Mouse (Mus musculus): ENCODE results near the gene Fry.

Gene Fry

DNA sequence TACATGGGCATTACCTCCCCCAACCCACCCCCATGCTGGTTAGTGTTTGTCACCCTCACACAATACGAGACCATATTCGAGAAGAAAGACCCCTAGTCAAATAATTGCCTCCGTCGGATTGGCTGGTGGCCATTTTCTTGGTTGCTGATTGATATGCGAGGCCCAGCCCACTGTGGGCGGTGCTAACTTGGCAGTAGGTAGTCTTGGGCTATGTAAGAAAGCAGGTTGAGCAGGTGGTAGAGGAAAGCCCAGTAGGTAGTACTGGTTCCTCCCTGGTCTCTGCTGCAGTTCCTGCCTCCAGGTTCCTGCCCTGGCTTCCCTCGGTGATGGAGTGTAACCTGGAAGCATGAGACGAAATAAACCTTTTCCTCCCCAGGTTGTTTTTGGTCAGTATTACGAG lies 153.7 kb downstream of the Fry start:
- DNase-seq (ENCODE audit: low spot score in 2 of 2) = no peak

DNA sequence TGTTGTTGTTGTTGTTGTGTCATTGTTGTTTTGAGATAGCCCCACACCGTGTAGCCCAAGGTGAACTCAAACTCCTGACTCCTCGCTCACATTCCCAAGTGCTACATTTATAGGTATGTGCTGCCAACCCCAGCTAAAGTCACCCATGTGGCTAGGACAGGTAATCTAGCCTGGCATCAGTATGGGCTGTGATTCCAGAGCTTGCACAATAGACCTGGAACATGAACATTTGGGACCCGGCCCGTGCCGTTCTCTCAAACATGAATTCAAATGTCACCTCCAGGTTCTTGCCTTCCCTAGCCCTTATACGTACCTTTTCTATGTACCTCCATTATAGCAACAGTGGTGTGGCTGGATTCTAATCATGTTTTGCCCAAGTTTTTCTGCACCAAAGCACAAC lies 156.9 kb downstream of the Fry start:
- DNase-seq (ENCODE audit: low spot score in 2 of 2) = no peak

DNA sequence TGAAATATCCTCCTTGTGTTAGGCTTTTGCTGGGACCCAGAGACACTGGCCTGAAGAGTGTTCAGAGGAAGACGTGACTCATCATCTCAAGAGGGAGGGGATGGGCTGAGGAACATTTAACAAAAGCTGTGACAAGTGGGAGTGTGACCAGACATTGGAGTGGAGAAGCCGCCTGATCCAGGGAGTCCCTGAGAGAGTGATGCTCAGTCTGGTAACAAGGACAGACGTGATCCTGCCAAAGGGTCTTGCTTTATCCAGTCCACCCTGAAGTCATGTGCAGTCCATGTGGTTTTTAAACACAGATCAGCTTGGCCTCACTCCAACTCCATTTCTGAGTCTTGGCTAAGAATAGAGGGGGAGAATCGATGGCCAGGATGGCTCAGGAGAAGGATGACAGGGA lies 158.2 kb downstream of the Fry start:
- peak; percentile 30 to 63 for DNase-seq (ENCODE audit: low spot score in 2 of 2)

DNA sequence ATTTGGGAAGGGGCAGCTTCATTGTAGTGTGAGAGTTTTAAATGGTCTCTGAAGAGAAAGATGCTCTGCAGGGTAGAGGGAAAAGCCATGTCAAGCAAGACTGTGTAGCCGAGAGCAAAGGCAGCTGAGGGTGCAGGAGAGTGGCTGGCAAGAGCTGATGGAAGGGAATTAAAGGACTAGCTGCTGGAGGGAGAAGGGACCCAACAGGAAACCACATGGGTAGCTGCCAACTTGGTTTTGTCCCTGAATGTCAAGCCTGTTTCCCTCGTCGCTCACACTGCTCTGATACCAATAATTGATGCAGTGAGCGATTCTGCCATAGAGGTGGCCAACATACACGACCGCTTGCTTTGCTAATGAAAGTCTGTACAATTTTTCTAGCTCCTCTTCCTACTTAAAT lies 160.9 kb downstream of the Fry start:
- no peak for DNase-seq (ENCODE audit: low spot score in 2 of 2)

DNA sequence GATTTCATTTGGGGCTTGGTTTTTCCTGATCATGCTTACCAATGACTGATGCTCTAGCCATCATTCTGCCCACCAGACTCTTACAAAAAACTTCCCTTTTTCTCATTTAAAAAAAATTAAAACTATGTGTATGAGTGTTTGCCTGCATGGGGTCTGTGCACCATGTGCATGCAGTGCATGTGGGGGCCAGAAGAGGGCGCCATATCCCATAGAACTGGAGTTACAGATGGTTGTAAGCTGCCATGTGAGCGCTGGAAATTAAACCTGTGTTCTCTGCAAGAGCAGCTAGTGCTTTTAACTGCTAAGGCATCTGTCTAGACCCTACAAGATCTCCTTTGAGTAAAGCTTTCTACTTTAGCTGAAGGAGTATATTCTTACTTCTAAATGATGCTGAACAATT lies 162.6 kb downstream of the Fry start:
- DNase-seq (ENCODE audit: low spot score in 2 of 2) = no peak

DNA sequence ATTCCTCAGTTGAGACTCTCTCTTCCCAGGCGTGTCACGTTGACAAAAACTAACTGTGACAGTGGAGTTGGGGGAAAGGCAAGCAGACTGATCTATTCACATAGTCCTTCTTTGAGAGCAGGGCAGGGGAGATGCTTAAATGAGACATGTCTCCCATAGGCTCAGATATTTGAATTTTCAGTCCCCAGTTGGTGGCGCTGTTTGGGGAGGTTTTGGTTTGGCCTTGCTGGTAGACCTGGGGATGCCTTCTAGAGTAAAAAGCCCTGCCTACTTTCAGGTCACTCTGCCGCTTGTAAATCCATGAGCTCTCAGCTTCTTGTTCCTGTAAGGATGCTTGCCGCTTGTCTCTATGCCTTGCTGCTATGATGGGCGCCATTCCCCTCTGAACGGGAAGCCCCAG lies 163.6 kb downstream of the Fry start:
- DNase-seq (ENCODE audit: low spot score in 2 of 2) = no peak

DNA sequence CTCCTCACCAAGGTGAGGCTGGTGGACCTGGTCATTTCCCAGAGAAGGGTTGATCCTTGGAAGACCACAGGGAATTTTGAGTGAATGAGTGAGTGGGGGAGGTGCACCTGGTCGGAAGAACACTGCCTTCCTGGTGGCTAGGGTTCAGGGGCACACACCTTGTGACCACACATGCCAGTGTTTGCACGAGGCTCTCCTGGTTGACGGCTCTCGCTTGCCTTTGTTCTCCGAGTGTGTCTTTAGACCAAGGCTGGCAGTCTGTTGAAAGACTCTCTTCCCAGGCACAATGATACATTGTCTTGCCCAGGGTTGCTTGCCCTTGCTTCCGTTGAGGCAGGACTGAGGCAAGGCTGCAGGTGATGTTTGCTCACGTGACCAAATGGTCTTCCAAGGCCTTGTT lies 169.5 kb downstream of the Fry start:
- DNase-seq (ENCODE audit: low spot score in 2 of 2) = no peak

DNA sequence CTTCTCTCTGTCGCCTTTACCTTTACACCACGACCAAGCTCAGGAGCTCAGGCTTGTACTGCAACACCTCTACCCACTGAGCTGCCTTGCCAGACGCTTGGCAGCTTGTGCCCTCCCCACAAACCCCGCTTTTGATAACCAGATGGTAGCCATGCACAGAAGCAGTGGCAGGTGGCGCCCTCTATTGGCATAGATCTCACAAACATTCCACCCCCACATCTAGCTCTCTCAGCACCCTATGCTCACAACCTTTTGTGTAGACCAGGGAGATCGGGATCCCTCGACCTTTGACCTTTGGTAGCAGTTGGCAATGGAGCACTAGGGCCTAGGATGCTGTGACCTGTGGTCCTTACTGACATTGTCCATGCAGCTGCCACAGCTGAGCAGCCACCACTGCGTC lies 171.2 kb downstream of the Fry start:
- DNase-seq (ENCODE audit: low spot score in 2 of 2) = no peak

DNA sequence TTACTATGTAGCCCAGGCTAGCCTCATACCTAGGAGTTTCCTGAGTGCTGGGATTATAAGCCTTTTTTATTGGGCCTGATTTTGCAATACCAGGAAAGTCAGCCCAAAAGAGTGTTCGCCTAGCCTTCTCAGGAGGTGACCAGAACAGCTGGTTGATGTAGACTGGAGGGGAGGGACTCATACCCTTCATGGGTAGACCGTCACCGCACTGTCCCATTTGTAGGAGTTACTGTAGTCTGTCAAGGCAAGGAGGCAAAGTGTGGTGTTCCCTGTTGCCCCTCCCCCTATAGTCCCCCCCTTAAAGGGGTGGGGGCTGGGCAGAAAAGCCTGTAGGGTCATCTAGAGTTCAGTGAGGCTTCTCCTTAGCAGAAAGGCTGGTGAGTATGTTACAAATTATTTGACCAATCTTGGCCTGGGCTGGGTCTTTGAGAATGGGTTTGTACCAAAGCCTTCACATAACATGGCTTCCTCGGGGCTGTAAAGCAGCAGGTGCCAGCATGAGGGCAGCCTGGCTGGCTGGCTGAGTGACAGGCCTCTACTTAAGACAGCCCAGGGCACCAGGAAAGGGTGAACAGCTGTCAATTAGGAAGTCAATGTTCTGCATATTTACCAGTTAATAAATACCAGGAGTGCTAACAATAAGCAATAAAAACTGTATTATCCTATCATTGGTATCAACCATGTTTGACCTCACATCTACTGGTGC lies 172.2 kb downstream of the Fry start:
- no peak for DNase-seq (ENCODE audit: low spot score in 2 of 2)

DNA sequence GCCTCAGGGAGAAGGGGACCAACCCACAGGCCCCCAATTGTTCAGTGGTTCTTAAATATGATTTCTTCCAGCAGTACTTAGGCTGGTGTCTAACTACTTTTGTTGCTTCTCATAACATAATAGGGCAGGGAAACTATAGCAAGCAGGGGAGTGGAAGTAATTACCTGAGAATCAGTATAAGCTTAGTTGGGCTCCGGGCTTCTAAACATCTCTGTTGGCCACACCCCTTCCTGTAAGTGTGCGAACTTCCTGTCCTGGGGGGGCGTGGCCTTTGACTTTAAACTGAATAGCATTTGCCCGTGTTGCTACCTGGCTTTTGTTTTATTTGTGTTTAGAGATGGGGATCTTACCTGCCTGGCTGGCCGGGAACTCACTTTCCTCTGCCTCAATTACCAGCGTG lies 172.8 kb downstream of the Fry start:
- DNase-seq (ENCODE audit: low spot score in 2 of 2) = no peak

DNA sequence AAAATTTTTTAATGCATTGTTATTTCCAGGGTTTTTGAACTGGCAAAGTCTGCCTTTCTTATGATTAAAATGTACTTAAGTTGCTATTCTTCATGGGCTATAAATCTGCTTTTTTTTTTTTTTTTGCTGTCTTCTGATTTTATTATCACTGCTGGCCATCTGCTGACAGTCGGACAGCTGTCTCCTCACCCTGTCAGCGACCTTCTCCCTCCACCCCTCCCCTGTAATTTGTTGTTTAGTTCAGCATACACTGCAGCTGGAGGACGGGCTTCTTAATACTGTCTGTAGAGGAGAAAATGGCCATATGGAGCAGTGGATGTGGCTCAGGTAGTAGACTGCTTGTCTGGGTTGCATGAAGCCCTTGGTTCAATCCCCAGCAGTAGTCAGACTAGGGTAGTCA lies 173.7 kb downstream of the Fry start:
- DNase-seq (ENCODE audit: low spot score in 2 of 2) = no peak

DNA sequence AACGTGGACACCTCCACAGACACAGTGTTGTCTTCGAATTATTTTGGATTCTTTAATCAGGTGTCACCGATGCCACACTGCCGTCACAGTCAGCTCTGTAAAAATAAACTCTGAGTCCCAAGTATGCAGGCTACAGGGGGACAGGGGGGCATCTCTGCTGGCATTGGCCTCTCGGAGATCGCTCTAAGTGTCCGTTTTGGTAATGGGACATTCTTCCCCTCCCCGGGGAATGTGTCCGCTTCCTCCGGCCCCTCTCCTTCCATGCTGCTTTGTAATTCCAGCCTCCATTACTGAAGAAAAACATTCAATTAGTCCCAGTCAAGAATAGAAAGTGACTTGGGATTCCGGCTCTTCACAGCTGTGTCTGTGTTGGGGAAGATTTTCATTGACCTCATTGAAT lies 175.9 kb downstream of the Fry start:
- DNase-seq (ENCODE audit: low spot score in 2 of 2) = no peak

DNA sequence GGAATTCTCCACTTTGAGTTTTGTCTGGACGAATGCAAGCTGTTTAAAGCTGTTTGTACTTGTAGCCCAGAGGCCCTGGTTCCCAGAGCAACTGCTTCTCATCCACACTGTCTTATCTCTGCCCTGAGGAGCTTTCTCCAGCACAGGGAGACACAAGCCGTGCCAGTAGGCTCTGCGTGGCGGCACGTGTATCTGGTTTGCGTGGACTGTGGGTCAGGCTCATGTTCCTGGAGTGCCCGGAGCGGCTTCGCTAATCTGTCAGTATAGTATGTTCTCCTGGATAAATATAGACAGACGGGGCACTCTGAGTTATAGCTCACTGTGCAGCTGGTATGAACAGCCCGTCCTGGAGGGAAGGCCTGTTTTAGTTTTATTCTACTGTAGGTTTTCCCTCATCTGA lies 176.7 kb downstream of the Fry start:
- no peak for DNase-seq (ENCODE audit: low spot score in 2 of 2)

DNA sequence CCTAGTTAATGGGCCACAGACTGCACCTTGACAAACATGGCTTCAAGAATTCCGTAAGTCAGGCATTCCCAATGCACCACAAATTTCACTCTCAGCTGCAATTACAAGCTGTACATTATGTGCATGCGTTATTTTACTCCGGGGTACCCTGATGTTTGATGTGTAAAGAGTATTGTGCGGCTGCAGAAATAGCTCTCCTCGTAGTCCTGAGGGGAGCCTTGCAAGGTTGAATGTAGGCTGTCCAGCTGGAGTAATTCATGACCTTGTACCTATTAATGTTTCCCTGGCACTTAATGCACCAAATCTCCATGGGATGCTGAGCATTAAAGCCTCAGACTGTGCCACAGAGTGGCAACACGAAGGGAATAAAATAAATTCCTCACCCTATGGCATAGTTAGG lies 180.5 kb downstream of the Fry start:
- no peak for DNase-seq (ENCODE audit: low spot score in 2 of 2)

DNA sequence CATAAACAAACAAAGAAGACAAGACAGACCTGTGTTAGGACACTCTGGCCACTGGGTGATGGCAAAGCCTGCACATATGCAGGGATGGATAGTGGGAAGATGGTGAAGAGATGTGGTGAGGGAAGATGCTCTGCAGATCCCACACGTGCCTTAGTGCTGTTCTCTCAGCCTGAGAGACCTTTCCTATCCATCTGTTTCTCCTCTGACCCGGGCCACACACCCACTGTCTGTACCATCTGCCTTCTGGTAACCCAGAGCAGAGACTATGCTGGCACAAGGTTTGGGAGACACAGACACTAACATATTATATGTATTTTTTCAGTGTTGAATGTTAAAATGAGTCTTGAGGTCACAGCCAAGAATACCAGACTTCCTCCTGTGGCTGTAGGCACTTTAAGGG lies 183.7 kb downstream of the Fry start:
- DNase-seq (ENCODE audit: low spot score in 2 of 2) = no peak

DNA sequence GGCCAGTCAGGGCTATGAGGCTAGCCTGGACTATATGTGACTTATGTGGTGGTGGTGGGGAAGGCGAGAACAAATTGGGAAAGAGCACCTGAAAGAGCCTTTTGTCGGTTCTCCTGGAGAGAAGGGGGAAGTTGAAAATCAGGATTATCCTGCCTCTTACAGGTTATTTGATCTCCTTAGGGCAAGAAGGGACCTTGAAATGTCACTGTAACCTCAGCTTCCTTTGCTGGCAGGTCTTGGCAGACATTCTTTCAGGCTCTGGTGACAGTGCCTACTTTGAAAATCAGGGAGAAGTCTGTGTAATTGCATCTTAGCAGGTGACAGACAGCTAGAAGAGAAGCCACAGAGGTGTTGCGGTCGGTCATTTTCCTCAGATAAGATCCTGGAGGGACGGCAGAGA lies 184.6 kb downstream of the Fry start:
- DNase-seq (ENCODE audit: low spot score in 2 of 2) = no peak

DNA sequence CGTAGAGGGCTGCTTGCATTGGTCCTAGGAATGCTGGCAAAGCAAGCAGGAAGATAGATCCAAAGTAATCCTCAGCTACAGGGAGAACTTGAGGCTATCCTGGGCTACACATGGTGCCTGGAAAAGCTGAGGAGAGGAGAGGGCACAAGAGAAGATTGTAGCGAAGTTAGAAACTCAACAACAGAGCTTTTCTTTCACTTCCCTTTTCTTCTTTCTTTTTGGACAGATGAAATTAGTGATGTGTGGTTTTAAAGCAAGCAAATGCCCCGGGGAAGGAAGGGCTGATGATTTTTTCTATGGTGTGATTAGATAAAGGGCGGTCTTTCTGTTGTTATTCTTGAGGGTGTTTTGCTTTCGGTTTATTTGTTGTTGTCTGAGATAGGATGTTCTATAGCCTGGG lies 188.1 kb downstream of the Fry start:
- no peak for DNase-seq (ENCODE audit: low spot score in 2 of 2)

DNA sequence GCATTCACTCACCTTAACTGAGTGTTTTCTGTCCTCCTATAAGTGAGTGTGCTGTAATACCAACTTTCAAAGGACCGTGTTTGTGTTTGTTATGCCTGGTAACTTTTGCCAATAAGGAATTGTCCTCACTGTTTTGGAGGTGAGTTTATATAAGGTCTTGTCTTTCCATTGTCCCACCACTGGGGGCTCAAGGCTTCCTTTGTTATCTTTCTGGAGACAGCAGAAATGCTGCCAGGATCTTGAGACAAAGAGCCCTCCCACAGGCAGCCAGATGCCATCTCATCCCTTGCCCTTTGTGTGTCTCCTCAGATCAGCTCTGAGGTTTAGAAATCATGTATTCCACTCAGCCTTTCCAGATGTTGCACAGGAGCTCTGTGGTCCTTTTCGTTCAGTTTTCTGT lies 194.8 kb downstream of the Fry start:
- DNase-seq (ENCODE audit: low spot score in 2 of 2) = no peak

DNA sequence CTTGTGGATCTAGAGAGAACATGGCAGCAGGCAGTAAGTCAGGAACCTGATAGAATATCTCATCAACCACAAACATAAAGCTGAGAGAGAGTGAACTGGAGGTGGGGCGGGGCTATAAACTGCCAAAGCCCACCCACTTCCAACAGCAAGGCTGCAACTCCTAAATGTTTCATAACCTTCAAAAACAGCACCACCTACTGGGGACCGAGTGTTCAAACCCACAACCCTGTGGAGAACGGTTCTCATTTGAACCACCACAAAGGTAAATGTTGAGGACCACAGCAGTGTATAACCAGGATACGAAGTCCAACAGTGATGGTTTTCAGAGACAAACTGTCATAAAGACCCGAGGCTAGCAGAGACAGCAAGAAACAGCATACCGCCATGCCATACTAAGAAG lies 196.1 kb downstream of the Fry start:
- no peak for DNase-seq (ENCODE audit: low spot score in 2 of 2)

DNA sequence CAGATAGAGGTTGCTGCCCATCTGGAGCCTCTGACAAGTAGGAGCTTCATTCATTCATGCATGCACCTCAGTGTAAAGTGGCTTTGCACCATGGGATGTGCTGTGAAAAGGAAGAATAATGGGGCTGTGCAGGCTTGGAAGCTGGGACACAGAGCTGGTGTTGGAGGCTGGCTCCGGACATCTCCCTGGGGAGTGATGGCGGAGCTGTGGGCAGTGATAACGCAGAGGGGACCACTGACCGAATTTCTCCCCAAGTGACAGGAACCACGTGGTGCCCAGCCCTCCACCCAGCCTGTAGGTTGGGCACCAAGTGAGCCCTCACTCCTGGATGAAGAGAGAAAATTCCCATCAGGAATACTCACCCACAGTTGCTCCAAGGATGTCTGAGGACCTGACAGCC lies 207.0 kb downstream of the Fry start:
- DNase-seq (ENCODE audit: low spot score in 2 of 2) = no peak

DNA sequence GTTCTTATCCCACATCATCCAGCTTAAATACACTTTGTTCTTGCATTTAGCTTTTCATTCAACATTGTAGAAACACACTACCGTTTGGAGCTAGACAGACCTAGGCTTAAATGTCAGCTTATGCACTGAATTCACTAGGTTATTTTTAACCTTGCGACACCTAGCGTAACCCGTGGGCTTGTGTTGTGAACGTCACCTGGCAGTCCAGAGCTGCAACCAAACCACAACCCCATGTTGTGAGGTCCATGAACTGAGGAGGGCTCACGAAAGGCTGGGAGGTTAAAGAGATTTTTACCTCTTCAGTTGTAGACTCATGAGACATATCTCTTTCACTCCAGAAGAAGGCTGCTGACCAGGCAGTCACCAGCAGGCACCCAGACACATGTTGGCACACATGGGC lies 210.2 kb downstream of the Fry start:
- DNase-seq (ENCODE audit: low spot score in 2 of 2) = no peak

DNA sequence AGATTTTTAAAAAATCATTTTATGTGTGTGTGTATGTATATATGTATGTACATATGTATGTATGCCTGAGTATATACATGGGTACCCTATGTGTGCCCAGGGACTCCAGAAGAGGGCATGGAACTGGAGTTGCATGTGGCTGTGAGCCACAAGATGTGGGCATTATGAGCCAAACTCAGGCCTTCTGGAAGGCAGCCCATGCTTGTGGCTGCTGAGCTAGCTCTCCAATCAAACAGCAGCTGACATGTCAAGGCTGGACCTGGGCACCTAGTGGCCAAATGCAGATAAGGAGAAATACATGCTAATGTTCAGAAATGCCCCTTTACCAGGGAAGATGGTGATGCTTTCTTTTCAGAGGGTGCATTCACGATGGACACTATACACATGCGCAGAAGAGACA lies 213.4 kb downstream of the Fry start:
- DNase-seq (ENCODE audit: low spot score in 2 of 2) = no peak

DNA sequence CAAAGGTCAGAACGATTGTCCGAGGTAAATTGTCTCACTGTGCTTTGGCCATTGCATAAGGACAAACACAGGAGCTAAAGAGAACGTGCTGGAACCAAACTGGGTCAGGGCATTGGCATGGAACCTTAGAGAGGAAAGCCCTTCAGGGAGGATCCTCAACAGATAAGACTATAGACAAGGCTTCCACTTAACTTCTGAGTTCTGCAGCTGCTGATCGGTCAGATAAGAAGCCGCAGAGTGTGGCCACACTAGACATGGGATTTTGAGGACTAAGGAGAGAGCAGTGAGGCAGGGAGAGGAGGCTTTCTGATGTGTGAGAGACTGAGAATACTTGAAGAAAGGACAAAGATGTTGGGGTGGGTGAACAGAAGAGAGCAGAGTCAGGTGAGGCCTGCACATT lies 214.4 kb downstream of the Fry start:
- no peak for DNase-seq (ENCODE audit: low spot score in 2 of 2)

DNA sequence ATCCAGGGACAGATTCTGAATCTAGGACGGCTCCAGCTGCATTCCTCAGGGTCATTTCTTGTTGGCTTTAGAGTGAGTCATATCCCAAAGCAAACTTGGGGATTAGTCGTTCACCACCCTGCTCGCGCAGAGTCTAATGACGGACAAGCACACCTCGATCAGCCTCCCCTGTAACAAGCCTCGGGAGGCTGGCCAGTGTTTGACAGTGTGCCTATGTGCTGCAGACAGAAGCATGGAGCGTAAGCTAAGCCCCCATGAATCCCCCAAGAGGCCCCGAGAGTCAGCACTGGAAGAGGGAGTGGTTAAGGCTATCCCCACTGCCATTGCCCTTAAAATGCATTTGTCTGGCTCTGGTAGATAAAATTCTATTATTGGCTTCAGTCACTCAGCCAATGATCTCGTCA lies 214.9 kb downstream of the Fry start:
- DNase-seq (ENCODE audit: low spot score in 2 of 2) = no peak

DNA sequence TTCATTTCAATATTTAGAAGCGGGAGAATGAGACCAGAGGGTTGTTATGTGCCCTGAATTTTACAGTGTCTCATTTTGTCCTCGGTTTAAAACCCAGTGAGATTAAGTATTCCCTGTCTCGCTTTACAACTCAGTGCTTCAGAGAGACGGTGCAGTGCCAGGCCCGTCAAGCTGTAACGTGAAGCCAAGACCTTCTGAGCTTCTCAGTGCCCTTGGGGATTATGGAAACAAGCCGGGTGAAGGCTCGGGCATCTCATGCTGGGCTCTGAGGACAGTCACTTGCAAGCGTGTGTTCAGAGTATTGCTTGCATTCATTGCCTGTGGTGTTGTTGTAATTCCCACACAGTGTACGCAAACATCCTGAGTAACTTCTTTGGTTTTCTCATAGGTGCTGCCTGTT lies 218.0 kb downstream of the Fry start:
- DNase-seq (ENCODE audit: low spot score in 2 of 2) = no peak
